Mouse (Mus musculus) E14TG2a.4 (cell line): ENCODE data around the gene Asic4.

Source experiments
- H3K27me3 ChIP-seq: 2 replicates; pipeline ENCODE4 v1.6.1; 2014; ENCODE audit warnings: low read length, control low read depth; ENCODE audit not compliant: insufficient read depth
- H3K36me3 ChIP-seq: 2 replicates; pipeline ENCODE4 v1.6.1; 2014; ENCODE audit warnings: low read length, control low read depth; ENCODE audit not compliant: insufficient read depth
- H3K4me1 ChIP-seq: replicated peaks from 2 replicates; pipeline ENCODE4 v1.6.1; 2014; ENCODE audit warnings: low read depth, low read length, control low read depth
- H3K4me3 ChIP-seq: replicated peaks from 2 replicates; pipeline ENCODE4 v1.5.1; 2014; ENCODE audit warnings: mild to moderate bottlenecking, low read length
- H3K9me3 ChIP-seq: 2 replicates; pipeline ENCODE4 v1.6.1; 2014; ENCODE audit warnings: low read length, control low read depth
- CTCF ChIP-seq: conservative IDR thresholded peaks from 2 replicates; pipeline ENCODE4 v1.5.1; 2014; ENCODE audit warnings: low read length
- NANOG ChIP-seq: IDR thresholded peaks from 2 replicates; pipeline ENCODE4 v1.6.1; 2014; ENCODE audit warnings: borderline replicate concordance, low read length, mixed read lengths
- POU5F1 ChIP-seq: IDR thresholded peaks from 2 replicates; pipeline ENCODE4 v1.6.1; 2014; ENCODE audit warnings: low read length, borderline replicate concordance

Gene Asic4

DNA sequence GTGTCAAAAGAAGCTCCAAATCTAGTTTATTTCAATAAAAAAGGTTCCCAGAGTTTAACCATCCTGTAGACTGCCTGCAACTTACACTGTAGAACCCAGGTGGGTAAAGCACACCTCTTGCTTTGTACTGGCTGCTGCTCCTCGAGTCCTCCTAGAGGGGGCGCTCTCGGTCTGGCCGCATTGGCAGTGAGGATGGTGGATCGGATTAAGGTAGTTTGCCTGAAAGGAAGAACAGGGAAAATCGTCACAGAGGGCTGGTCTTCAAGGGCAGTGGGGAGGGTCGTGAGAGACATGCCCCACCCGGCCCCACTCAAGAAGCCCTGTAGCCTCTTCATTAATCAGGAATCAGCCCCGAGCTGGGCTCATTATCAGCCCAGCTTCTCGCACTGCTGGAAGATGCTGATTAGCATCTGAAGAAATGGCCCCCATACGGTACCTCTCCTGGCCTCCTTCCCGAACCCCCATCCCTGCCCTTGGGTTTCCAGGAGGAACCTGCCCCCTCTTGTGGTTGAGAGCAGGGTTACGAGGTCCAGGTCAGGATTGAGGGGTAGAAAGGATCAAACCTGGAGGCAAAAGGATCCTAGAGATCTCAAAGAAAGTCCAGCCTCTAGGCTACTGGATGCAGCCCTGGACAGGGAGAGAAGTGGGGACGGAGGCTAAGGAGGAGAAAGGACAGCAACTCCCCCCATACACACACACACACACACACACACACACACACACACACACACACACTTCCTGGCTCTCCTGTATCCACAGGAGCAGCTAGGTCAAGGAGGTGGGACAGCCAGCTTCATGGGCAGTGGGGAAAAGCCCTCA is 6.7 kb downstream of the Asic4 start:
- peaks cover 81% of the 10 kb centered on the region for H3K27me3 ChIP-seq
- no peak overlapping the region for H3K4me3 ChIP-seq
- H3K9me3 ChIP-seq: peaks cover 4% of the 10 kb centered on the region
- peaks cover 31% of the 10 kb centered on the region for H3K4me1 ChIP-seq
- H3K36me3 ChIP-seq: no peaks in the 10 kb centered on the region
- no peak for TF ChIP-seq POU5F1
- TF ChIP-seq NANOG: no peak
- TF ChIP-seq CTCF: peak; percentile 87

DNA sequence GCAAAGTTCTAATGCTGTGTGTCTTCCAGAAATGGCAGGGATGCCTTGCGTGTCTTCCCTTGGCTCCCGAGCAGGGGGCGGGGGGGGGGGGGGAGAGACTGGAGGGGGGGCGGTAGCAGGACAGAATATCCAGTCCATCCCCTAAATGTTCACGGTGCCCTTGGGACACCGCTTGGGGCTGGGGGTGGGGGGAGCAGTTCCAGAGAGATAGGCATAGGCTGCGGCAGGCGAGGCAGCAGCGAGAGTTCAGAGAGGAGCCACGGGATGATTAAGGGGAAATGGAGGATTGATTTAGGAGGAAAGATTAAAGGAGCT is 7.4 kb downstream of the Asic4 start:
- Histone ChIP-seq H3K27me3 (peaks cover 75% of the 10 kb centered on the region), H3K4me3 (no peak overlapping the region), H3K9me3 (peaks cover 5% of the 10 kb centered on the region), H3K36me3 (no peaks in the 10 kb centered on the region), H3K4me1 (peaks cover 27% of the 10 kb centered on the region)
- TF ChIP-seq POU5F1 (no peak), NANOG (no peak), CTCF (no peak)

DNA sequence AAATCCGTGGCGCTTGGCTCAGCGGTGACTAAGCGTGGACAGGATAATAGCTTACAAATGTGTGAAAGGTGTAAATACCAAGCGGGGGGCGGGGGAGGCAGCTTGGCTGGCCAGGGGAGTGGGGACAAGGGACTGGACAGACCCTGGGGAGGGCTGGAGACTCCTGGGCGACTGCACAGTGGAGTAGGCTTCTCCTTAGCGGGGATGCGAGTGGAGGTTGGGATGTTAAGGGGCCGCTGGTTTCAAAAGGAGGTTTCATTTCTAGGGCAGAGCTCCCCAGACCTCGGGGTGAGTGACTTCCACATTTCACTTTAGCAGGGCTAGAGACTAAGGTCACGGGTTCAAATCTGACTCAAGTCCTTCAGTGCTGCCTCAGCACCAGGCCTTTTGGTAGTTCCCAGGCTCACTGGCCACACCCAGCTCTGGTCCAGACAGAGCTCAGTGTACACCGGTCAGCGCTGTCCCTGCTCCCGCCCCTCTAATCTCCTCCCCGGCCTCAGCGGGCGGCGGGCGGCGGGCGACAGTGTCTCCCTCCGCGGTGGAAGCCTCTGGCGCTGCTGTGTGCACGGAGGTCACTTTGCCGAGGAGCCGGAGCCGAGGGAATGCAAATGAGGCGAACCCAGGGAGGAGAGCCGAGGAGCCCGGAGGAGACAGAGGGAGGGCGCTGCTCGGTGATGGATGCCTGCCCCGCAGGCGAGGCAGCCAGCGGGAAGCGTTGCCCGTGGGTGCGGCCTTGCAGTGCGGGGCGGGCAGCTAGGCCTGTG is 8.0 kb downstream of the Asic4 start:
- H3K36me3 ChIP-seq: no peaks in the 10 kb centered on the region

GRCm38 (mm10) chr1:75458789-75459684 is 8.8 kb downstream of the Asic4 start:
- peaks cover 6% of the 10 kb centered on the region for H3K9me3 ChIP-seq
- H3K36me3 ChIP-seq: no peaks in the 10 kb centered on the region
- peaks cover 23% of the 10 kb centered on the region for H3K4me1 ChIP-seq
- H3K27me3 ChIP-seq: peaks cover 70% of the 10 kb centered on the region
- H3K4me3 ChIP-seq: peak overlapping the region; percentile 65
- TF ChIP-seq POU5F1 (no peak), CTCF (no peak), NANOG (no peak)

More for the DNA sequence above, 8.0 kb downstream of the Asic4 start:
- Histone ChIP-seq H3K4me3 (peak overlapping the region; percentile 65), H3K4me1 (peaks cover 23% of the 10 kb centered on the region), H3K9me3 (peaks cover 6% of the 10 kb centered on the region), H3K27me3 (peaks cover 71% of the 10 kb centered on the region)
- no peak for TF ChIP-seq NANOG
- TF ChIP-seq CTCF: no peak

DNA sequence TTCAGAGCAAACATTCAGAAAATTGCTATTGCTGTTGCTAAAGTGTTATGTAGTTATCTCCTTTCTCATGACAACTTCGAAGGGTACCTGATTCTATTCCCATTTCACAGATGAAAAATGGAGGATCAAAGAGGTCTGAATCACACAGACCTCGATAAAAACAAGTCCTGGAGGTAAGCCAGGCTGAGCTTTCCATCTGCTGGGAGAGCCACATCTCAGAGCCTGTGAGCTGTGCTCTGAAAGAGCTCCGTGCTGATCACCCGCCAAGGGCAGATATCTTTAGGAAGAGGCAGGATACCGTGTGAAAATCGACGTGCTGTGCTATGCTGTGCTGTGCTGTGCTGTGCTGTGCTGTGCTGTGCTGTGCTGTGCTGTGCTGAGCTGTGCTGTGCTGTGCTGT is 10.1 kb downstream of the Asic4 start:
- Histone ChIP-seq H3K9me3 (peaks cover 6% of the 10 kb centered on the region), H3K36me3 (no peaks in the 10 kb centered on the region), H3K4me1 (peaks cover 23% of the 10 kb centered on the region), H3K4me3 (no peak overlapping the region), H3K27me3 (peaks cover 71% of the 10 kb centered on the region)
- TF ChIP-seq CTCF (no peak), NANOG (no peak)

DNA sequence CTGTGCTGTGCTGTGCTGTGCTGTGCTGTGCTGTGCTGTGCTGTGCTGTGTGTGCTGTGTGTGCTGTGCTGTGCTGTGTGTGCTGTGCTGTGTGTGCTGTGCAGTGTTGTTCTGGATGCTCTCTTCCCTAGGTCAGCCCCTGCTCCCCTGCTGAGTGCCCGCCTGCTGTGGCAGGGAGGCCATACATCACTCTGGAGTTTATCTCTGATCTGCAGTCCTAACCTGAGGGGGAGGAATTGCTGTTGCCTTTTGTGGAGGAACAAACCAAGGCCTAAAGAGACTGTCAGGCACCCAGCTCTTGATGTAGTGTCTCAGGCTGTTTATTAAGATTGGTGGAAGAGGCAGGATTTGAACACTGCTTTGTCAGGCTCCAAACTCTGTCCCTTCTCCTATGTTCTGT is 12.4 kb downstream of the Asic4 start:
- H3K9me3 ChIP-seq: peaks cover 6% of the 10 kb centered on the region
- no peak for TF ChIP-seq POU5F1
- no peak for TF ChIP-seq CTCF
- TF ChIP-seq NANOG: no peak
- peaks cover 70% of the 10 kb centered on the region for H3K27me3 ChIP-seq
- peaks cover 19% of the 10 kb centered on the region for H3K4me1 ChIP-seq
- H3K4me3 ChIP-seq: no peak overlapping the region
- H3K36me3 ChIP-seq: no peaks in the 10 kb centered on the region

GRCm38 (mm10) chr1:75463652-75464204 is 13.5 kb downstream of the Asic4 start:
- peaks cover 10% of the 10 kb centered on the region for H3K4me1 ChIP-seq
- peaks cover 6% of the 10 kb centered on the region for H3K9me3 ChIP-seq
- no peak overlapping the region for H3K4me3 ChIP-seq
- TF ChIP-seq CTCF (no peak), NANOG (no peak), POU5F1 (no peak)
- H3K36me3 ChIP-seq: no peaks in the 10 kb centered on the region
- peaks cover 69% of the 10 kb centered on the region for H3K27me3 ChIP-seq
